Mouse (Mus musculus): ENCODE measurements around the gene Itpr2. TPM values are rescaled to one million over a fixed set of nuclear protein-coding genes. Genes with fewer than 3 reads are reported as not detected.

Itpr2 gene
- total RNA-seq, 1 experiment from 2014 or later, result 123 TPM

- ATAC-seq (ENCODE audit: extremely low read depth, insufficient number of reproducible peaks, low FRiP score, poor library complexity, severe bottlenecking), result no peak
Measured at GRCm38 (mm10) chr6:146077124-146077889, 424.7 kb downstream of the Itpr2 start.

GRCm38 (mm10) chr6:146072842-146073241 is 429.2 kb downstream of the Itpr2 start:
- no peak for ATAC-seq (ENCODE audit: extremely low read depth, insufficient number of reproducible peaks, low FRiP score, poor library complexity, severe bottlenecking)

GRCm38 (mm10) chr6:146071883-146072282 is 430.1 kb downstream of the Itpr2 start:
- no peak for ATAC-seq (ENCODE audit: extremely low read depth, insufficient number of reproducible peaks, low FRiP score, poor library complexity, severe bottlenecking)

Other genes with a start within 250 kb of the Itpr2 start
- gene Fgfr1op2, start 75.0 kb upstream of the Itpr2 start, total RNA-seq (2017), result 183 and 186 TPM in 2 replicates
- gene Ints13, start 75.6 kb upstream of the Itpr2 start, total RNA-seq (2017), result 95.9 and 100 TPM in 2 replicates
- 49.5 and 51.7 TPM in 2 replicates for gene Med21, start 140.3 kb upstream of the Itpr2 start, total RNA-seq (2017)
- 9.3 and 9.6 TPM in 2 replicates for gene Tm7sf3, start 140.6 kb upstream of the Itpr2 start, total RNA-seq (2017)
- gene Stk38l, start 222.8 kb upstream of the Itpr2 start, total RNA-seq (2017), result 11.8 and 13.4 TPM in 2 replicates

All from neutrophil, adult 5-6 weeks (primary cell).